Mouse (Mus musculus): ENCODE data around the gene Pdk1. TPM values are rescaled to one million over a fixed set of nuclear protein-coding genes. Genes with fewer than 3 reads are reported as not detected.
A peak's percentile ranks its signal among the peaks of the same experiment; 100 is the strongest.

Gene Pdk1
- total RNA-seq (2015) (4.7 and 5.7 TPM in 2 replicates), total RNA-seq (2017) (8.6 and 19.8 TPM in 2 replicates)

DNA sequence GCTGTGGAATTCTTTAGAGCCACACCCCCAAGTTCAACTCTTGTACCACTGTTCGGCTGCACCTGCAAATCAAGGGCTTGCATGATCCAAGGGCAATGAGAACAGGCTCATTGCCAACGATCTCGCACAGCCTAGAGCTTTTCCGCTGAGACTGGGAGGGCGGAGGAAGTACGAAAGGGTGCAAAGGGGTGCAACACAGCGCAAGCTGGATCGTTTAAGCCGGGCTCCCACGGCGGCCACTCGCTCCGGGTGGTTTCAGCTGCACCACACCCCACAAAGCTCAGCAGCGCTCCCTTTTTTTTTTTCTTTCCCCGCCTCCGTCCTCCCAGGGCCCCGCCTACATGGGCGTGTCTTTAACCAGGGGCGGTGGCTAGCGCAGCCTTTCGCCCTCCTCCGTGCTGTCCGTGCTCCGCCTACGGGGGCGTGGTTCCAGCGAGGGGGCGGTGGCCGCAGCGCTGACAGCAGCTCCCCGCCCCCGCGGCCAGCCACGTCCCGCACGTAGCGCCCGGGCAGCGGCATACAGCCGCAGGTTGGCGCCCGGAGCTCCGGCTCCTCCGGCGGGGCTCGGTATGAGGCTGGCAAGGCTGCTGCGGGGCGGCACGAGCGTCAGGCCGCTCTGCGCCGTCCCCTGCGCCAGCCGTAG is at the start of gene Pdk1:
TSS of gene Pdk1 (plus strand) at position 424 of the 643 bp plus-strand sequence.
- peak; percentile 98 for ATAC-seq (ENCODE audit: poor library complexity, severe bottlenecking)

DNA sequence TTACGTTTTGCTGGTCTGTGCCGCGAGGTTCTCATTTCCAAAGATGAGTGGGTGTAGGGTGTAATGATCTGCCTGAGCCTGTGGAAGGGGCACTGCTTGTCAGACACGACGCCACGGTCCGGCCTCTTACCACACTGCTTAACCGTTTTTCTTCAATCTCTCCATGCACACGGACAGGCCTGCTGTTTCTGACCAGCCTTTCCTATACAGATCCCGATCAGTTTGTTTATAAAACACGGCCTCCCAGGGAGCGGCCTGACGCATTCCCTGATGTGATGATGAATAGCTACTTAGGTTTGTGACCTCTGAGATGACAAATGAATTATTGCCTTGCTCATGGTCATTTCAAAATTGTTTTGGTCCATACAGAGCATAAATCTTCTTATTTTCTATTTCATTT is 48.9 kb upstream of the Pdk1 start:
- ATAC-seq (ENCODE audit: poor library complexity, severe bottlenecking) = no peak

DNA sequence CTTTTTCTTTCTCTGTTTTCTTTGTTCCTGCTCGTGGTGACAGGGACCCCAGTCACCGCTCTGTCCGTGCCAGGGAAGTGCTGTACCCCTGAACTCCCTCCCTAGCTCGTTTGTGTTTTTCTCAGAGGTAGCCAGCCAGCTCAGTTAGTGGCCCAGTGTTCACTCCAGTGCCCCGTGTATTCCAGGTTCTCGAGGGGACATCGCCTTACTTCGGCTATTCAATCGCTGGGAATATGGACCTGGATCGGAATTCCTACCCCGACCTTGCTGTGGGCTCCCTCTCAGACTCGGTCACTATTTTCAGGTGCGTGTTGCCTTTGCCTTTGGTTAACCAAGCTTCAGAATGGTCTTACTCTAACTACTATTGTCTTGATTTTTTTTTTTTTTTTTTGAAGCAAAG is 45.3 kb upstream of the Pdk1 start:
- no peak for ATAC-seq (ENCODE audit: poor library complexity, severe bottlenecking)

GRCm38 (mm10) chr2:71828928-71829327 is 44.1 kb upstream of the Pdk1 start:
- no peak for ATAC-seq (ENCODE audit: poor library complexity, severe bottlenecking)

DNA sequence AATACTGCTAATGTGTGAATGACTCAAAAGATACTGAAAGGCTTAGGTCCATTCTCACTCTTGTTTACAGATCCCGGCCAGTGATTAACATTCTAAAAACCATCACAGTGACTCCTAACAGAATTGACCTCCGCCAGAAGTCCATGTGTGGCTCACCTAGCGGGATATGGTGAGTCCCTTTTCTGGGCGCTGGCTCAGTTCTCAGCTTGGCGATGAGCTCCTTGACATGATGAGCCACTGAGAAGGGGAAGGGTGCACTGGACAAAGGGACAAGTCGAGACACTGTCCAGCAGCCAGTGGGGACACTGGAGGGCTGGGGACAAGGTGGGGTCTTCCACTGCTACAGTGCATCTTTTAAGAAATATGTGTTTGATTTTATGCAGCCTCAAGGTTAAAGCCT is 39.4 kb upstream of the Pdk1 start:
- ATAC-seq (ENCODE audit: poor library complexity, severe bottlenecking) = no peak

DNA sequence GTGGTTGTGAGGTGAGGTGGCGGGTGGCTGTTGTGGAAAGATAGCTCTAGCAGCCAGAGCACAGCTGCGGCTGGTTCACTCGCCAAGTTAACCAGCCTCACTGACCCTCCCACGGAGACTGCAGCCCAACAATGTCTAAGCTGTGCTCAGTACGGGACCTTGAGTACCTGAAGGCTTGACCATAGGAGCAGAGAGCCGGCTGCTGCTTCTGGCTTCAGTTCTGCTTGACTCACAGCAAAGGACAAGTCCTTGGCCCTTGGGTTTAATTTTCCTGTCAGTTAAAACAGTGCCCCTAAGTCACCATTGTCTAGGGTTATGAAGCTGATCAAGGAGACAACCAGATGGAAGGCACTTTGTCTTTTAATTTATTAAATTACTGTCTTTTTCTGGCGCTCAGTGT is 38.7 kb upstream of the Pdk1 start:
- ATAC-seq (ENCODE audit: poor library complexity, severe bottlenecking) = no peak

- no peak for ATAC-seq (ENCODE audit: poor library complexity, severe bottlenecking)
Observed at GRCm38 (mm10) chr2:71835556-71835955, 37.5 kb upstream of the Pdk1 start.

- ATAC-seq (ENCODE audit: poor library complexity, severe bottlenecking) = no peak
Observed at GRCm38 (mm10) chr2:71836232-71836631, 36.8 kb upstream of the Pdk1 start.

- ATAC-seq (ENCODE audit: poor library complexity, severe bottlenecking) = no peak
Observed at GRCm38 (mm10) chr2:71837261-71837660, 35.8 kb upstream of the Pdk1 start.

GRCm38 (mm10) chr2:71837791-71838190 is 35.2 kb upstream of the Pdk1 start:
- no peak; the same call in 1 of the 2 replicates for ATAC-seq (ENCODE audit: poor library complexity, severe bottlenecking)

DNA sequence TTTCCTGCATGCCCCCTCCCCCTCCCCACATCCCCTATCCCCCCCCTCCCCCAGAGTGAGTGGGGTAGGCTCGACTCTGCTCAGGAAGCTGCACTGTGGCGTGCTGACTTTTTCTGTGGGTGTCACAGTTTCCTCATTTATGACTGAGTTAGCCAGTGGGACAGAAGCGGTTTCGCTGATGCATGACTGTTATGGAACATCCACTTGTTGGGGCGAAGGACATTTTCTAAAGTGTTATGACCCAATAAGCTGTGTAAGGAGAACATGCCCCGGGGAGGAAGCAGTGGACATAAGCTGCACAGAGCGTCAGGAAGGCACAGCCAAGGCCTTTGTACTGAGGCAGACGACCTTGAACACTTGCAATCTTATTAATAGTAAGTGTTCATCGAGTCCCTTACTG is 29.7 kb upstream of the Pdk1 start:
- ATAC-seq (ENCODE audit: poor library complexity, severe bottlenecking) = peak; percentile 88

DNA sequence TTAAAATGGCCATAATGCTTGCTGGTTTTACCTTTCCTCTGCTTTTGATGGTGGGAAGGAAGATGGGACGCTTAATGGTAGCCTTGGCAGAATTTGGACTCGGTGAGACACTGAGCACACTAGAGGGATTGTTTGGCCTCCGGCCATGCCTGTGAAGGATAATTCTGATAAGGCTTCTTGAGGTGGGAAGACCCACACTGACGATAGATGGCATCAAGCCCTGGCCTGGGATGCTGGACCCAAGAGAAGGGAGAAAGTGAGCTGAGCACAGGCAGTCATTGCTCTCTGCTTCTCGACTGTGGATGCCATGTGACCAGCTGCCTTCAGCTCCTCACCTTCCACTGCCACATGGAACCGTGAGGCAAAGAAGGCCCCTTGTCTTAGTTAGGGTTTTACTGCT is 28.1 kb upstream of the Pdk1 start:
- no peak for ATAC-seq (ENCODE audit: poor library complexity, severe bottlenecking)

GRCm38 (mm10) chr2:71852161-71852560 is 20.9 kb upstream of the Pdk1 start:
- 0 out of 2 replicates have a peak, but pooled peaks have one; percentile 45 for ATAC-seq (ENCODE audit: poor library complexity, severe bottlenecking)

- no peak for ATAC-seq (ENCODE audit: poor library complexity, severe bottlenecking)
Observed at GRCm38 (mm10) chr2:71855076-71855475, 17.9 kb upstream of the Pdk1 start.

DNA sequence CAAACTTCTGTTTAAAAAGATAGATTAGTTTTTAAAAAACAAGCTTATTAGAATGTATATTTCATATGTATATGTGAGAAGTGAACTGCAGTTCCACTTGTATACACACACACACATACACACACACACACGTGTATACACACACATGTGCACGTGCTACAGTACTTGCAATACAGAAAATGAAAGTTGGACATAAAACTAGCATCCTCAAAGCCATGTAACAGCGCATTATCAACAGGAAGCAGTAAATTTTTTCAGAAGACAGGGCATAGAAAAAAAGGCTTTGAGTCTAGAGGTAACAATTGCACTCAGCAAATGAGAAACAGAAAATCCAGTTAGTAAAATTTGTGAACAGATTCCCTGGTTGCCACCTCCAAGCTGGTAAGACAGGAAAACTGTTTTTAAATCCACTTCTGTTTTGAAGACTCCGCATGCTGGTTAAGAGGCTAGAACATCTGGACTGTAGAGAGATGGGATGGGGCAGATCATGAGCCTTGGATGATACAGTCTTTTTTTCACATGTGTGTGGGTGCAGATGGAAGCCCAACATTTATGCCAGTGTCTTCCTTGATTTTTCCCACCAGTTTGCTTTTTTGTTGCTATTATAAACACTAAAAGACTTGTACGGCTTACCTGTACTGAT is 9.4 kb upstream of the Pdk1 start:
- no peak for ATAC-seq (ENCODE audit: poor library complexity, severe bottlenecking)

- no peak for ATAC-seq (ENCODE audit: poor library complexity, severe bottlenecking)
Observed at GRCm38 (mm10) chr2:71865022-71865421, 8.0 kb upstream of the Pdk1 start.

DNA sequence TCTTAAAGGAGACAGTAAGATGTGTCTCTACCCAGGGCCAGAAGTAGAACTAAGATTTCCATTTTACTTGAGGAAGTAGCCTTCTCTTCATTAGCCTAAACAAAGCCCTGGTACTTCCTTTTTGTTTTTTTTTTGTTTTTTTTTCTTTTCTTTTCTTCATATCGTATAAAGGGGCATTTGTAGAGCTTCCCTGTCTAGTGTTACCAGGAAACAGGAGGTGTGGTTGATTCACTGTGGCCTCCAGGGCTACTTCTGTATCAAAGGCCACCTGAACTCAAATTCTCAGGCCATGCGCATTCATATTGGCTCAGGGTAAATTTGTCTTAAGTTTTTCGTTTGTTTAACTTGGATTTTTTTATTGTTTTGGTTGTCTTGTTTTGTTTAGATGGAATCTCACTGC is 7.1 kb upstream of the Pdk1 start:
- ATAC-seq (ENCODE audit: poor library complexity, severe bottlenecking) = 0 out of 2 replicates have a peak, but pooled peaks have one; percentile 38

- peak; percentile 71 for ATAC-seq (ENCODE audit: poor library complexity, severe bottlenecking)
Observed at GRCm38 (mm10) chr2:71866565-71866964, 6.5 kb upstream of the Pdk1 start.

- ATAC-seq (ENCODE audit: poor library complexity, severe bottlenecking) = no peak
Observed at GRCm38 (mm10) chr2:71867019-71867418, 6.0 kb upstream of the Pdk1 start.

GRCm38 (mm10) chr2:71867480-71867879 is 5.5 kb upstream of the Pdk1 start:
- no peak for ATAC-seq (ENCODE audit: poor library complexity, severe bottlenecking)

- ATAC-seq (ENCODE audit: poor library complexity, severe bottlenecking) = no peak
Observed at GRCm38 (mm10) chr2:71868256-71868655, 4.8 kb upstream of the Pdk1 start.

DNA sequence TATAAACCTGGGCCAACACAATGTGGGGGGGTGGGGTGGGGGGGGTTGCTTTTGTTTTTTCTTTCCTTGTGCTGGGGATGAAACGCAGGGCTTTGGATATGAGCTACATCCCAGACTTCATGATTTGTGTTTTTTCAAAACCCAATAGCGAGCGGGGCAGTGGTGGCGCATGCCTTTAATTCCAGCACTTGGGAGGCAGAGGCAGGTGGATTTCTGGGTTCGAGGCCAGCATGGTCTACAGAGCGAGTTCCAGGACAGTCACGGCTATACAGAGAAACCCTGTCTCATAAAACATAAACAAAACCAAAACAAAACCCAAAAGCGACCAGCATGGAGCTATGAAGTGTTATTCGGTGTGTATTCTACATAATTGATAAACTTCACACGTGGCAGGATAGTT is 883 bp upstream of the Pdk1 start:
- ATAC-seq (ENCODE audit: poor library complexity, severe bottlenecking) = no peak
